Mouse (Mus musculus): Measurements from ENCODE around the gene Hyal4.

The Hyal4 gene

GRCm38 (mm10) chr6:24748029-24748428 is at the start of gene Hyal4:
Gene Hyal4 (plus strand): TSS chr6:24748329.
- no peak for DNase-seq

GRCm38 (mm10) chr6:24707090-24707489 is 41.0 kb upstream of the Hyal4 start:
- no peak for DNase-seq

GRCm38 (mm10) chr6:24707499-24707898 is 40.6 kb upstream of the Hyal4 start:
- DNase-seq, result no peak

GRCm38 (mm10) chr6:24721317-24722099 is 26.6 kb upstream of the Hyal4 start:
- DNase-seq, result no peak

GRCm38 (mm10) chr6:24728130-24728529 is 20.0 kb upstream of the Hyal4 start:
- DNase-seq, result no peak

- DNase-seq, result no peak
Measured at GRCm38 (mm10) chr6:24732945-24733344, 15.2 kb upstream of the Hyal4 start, which contains the start of gene Hyal6. Gene Hyal6 (plus strand): TSS chr6:24733245.

- no peak for DNase-seq
Measured at GRCm38 (mm10) chr6:24734565-24734964, 13.6 kb upstream of the Hyal4 start.

GRCm38 (mm10) chr6:24759281-24759680 is 11.2 kb downstream of the Hyal4 start:
- no peak for DNase-seq

GRCm38 (mm10) chr6:24766261-24766660 is 18.1 kb downstream of the Hyal4 start:
- no peak for DNase-seq

GRCm38 (mm10) chr6:24779182-24779581 is 31.1 kb downstream of the Hyal4 start:
- DNase-seq, result no peak

GRCm38 (mm10) chr6:24790888-24791287 is 42.8 kb downstream of the Hyal4 start, which contains the start of gene Spam1:
Gene Spam1 (plus strand): TSS chr6:24791188.
- no peak for DNase-seq
